Mouse (Mus musculus) adrenal gland, postnatal 10 days (tissue): ENCODE results near the gene Tecpr2. TPM values are rescaled to one million over a fixed set of nuclear protein-coding genes. Genes with fewer than 3 reads are reported as not detected.
A peak's percentile ranks its signal among the peaks of the same experiment; 100 is the strongest.

Source experiments
- DNase-seq: peaks from one replicate; pipeline ENCODE4 v3.0.0; 2021; ENCODE audit warnings: mixed read lengths
- total RNA-seq, 2 experiments: library from RNA; stranded (reverse); gene quantifications; 2 replicates each; pipeline ENCODE4 v1.2.3; 2021

Tecpr2 gene
- total RNA-seq, 2 experiments from 2014 or later, result 8.9 to 10.3 TPM

DNA sequence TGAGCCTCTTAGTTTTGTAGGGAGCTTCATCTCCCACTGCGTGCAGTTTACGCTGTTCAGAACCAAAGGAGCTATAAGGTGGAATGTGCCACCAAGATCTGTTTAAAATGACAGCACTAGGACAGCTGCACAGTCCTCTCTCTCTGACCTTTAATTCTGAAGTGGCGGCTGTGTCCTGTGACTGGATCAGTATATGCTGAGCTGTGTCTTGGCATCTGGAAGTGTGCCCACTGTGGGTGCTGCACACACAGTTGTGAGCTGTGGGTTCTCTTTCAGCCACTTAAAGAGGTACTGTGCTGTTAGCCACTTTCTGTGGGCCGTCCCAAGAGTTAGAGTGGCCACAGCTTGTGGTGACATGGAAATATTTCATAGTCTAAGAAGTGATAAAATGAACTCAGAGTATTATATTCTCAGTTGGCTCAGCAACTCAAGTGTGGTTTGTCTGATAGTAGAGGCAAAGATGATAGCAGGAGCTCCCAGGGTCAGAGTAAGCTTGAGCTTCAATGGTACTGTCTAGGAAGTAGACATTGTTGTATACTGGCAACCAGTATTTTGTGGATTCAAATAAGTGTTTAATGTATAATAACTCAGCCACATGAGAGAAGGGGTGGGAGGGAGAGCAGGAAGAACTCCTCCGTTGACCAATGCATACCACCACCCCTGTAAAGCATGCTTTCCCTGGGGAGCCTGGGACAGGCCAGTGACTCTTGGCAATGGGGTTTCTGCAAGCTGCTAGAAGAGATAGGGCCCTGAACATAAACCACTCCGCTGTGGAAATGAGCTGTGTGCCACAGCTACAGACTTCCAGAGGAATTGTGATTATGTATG is 59.2 kb downstream of the Tecpr2 start:
- no peak for DNase-seq

DNA sequence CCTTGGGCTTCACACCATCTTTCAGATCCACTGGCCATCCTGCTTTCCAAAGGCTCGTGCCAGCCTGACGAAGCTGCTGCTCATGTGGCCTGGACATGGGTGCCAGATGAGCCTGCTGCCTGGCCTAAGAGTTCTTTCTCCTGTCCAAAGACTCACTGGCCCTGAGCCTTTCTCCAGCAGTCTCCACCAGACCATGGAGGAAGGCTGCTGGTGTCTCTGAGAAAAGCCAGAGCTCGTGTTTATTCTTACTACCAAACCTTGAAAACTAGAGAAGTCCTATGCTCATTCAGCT is 59.8 kb downstream of the Tecpr2 start:
- no peak for DNase-seq

DNA sequence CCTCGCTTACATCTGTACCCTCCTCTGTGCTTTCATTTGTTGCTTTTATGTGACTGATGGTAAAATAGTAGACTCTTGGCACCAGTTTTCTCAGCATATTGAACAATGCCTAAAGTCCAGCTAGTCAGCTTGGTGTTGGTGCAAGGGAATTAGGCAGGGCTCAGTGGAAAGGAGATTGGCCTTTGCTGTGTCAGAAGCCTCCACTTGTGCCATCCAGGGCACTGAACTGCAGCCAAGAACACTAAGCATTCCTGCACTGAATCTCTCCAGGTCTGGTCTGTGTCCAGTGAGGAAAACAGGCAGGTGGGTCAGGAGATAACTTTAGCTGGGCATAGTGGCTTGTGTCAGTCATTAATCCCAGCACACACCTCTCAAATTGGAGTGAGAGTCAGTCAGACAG is 60.3 kb downstream of the Tecpr2 start:
- DNase-seq, result no peak

DNA sequence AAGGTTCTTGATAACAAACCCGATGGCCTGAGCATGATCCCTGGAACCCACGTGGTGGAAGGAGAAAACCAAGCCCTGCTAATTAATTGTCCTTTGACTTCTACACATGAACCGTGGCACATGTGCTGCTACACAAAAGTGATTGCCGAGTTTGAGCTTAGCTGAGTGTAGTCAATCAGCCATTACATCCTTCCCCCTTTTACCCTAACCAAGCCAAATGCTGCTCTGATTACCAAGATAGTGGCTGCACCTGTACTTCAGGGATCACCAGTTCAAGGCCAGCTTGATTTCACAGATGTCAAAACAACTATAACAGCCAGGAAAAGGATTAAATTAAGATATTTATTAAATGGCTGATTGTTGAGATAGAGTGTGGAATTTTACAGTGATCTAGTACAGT is 61.1 kb downstream of the Tecpr2 start:
- no peak for DNase-seq

DNA sequence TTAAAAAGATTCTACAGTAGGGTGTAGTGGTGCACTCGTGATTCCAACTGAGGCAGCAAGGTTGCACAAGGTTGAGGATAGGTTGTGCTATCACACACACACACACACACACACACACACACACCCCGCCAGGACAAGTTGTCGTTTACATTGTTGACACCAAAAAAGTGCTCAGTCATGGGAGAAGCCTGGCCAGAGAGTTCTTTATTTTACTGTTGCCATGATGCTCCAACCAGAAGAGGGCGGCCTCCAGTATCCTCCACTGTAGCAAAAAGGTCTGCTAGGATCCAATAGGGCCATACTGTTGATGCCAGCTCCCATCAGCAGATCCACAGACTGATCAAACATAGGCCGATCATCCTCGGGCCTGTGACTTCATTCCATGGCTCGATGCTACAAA is 62.2 kb downstream of the Tecpr2 start:
- no peak for DNase-seq

DNA sequence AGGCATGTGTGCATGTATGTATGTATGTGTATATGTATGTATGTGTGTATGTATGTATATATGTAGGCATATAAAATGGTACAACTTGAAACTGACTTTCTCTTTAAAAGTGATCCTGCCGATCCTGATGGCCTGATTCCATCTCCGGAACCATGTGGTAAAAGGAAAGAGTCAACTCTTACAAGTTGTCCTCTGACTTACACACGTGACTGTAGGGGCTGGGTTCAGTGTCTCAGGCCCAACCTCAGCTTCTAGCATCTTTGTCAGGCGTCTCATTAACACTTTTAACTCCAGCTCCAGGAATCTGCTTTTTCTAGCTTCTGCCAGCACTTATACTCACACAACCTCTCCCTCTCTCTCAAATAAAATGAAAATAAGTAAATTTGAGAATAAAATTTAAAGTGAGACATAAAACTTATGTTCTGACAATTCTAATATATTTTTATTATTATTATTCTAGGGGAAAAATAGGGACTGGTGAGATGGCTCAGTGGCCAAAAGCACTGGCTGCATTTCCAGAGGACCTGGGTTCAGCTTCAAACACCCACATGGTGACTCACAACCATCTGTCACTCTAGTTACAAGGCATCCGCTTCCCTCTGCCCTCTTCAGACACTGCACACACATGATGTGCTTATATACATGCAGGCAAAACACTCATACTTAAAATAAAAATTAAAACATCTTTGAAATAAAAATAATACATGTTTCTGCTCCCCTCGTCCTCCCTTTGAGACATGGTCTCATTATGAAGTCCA is 63.7 kb downstream of the Tecpr2 start:
- no peak for DNase-seq

DNA sequence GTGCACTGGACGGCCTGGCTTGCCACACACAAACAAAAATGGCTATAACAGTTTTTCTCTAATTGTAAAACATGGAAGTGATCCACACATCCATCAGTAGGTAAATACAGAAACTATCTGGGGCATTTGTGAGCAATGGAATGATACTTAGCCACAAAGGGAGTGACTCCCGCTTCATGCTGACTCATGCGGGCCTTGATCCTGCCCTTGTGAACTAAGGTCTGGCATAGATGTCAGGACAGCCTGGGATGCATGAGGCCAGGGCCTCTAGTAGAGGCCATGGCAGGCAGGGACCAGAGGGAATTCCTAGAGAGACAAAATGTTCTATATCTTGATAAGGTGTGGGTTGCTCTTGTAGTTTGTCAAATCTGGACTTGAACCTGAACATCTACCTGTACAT is 64.4 kb downstream of the Tecpr2 start:
- DNase-seq, result peak; percentile 66

DNA sequence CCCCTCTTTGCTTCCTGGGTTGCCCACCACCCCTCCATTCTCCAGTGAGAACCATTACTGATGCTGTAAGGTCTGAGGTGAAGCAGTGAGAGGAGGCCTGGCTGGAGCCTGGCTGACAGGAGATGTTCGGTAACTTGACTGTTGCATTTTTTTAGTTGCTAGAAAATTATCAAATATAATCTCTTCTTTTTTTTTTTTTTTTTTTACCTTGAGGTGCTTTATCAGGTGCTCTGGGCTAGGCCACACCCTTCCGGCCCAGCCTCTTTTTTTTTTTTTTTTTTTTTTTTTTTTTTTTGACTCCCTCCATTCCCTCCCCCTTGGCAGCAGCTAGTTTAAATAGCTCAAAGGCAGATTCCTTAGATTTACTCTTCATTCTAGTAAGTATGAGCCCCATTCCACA is 64.8 kb downstream of the Tecpr2 start:
- no peak for DNase-seq

DNA sequence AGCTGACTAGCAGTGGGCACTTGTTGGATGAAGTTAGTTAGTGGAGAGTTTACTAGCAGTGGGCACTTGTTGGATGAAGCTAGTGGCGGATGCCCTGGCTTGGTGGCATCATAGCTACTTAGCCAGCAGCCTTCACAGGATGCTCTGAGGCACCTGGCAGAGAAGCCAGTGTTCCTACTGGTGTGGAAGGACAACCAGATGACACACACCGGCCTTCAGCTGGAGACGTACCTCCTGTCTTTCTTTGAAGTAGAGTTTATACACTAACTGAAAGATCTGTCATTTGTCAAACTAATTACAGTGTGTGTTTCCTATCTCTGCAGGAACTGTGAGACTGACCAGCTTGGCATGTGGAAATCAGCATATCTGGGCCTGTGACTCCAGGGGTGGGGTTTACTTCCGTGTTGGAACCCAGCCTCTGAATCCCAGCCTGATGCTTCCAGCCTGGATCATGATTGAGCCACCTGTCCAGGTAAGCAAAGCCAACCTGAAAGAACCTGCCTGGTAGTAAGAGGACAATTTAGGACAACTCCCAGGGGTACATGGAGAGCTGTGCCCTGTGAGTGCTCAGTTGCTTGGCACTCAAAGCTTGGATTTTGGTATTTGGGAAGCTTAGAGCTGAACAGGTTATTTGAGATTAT is 65.4 kb downstream of the Tecpr2 start:
- DNase-seq, result no peak

DNA sequence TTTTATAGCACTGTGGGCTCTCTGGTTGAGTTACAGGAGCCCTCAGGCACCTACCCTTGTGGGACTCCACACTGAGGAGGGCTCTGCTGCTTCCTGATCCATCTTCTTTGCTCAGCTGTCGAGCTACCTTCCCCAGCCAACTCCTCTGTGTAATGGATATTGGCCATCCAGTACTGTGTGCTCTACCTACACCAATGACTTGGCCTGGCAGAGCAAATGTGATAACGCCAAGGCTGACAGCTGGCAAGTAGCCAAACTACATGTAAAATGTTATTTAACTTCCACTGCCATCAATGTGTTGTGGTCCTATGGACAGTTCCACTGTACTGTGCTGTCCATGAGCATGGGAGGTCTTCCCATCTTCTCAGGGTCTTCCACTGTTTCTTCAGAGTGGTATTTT is 72.9 kb downstream of the Tecpr2 start:
- DNase-seq, result no peak

DNA sequence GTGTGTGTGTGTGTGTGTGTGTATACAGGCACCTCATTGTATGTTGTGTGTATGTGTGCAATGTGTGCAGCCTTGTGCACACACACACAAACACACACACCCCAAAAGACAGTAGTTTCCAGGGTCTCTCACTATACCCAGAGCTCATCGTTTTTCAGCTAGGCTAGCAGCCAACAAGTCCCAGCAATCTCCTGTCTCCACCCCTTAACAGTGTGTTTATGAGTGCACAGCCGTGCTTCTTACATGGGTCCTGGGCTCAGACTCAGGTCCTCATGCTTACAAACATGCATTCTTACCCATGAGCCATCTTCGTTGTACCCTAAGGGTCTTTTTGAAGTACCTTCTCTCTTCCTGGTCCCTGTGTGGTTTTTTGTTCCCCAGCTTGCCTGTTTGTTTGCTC is 76.4 kb downstream of the Tecpr2 start:
- no peak for DNase-seq

DNA sequence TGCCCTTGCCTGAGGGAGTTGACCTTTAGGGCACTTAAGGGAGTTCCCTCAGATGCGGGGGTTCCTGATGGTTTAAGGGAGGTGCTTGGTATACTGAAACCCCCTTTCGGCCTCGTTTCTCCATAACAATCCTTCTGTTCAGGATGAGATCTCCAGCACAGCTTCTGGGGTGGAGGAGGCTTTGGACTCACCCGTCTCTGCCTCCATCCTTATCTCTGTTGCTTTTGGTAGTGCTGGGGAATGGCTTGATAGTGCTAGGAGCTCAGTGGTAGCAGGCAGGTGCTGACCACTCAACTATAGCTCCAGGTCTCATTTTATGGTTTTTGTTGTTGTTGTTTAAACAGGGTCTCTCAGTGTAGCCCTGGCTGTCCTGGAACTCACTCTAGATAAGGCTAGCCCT is 77.0 kb downstream of the Tecpr2 start:
- DNase-seq, result no peak

DNA sequence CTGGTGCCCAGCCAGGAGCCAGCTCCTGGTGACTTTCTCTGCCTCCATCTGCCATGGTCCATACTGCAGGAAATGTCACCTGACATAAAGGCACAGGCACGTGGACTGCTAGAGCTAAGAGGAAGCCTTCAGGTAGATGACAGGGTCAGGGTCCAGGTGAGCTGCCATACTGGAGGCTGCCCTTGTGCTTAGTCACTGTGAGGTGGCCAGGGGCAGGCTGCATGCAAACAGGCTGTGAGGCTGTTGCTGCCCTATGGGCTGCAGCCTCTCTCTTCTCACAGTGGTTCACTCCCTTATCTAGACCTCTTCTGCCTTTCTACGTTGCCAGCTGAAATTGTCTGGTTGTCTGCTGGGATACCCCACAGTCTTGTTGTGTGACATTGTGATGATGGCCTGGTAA is 78.1 kb downstream of the Tecpr2 start:
- no peak for DNase-seq

DNA sequence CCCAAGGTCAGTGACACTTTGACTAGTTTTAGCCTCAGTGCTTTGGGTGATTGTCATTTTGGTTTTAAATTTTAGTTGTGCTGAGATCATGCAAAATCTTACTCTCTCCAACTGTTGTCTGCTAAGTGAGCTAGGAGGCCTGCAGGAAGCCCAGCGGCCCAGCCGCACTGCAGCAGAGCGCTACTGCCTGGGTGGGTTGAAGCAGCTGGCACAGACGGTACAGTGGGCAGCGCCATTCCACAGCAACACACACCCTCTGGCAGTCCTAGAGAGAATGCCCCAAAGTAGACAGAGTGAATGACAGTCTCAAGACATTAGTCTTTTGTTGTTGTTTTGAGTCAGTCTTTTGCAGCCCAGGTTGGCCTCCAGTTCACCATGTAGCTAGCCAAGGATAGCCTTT is 81.3 kb downstream of the Tecpr2 start:
- DNase-seq, result no peak

DNA sequence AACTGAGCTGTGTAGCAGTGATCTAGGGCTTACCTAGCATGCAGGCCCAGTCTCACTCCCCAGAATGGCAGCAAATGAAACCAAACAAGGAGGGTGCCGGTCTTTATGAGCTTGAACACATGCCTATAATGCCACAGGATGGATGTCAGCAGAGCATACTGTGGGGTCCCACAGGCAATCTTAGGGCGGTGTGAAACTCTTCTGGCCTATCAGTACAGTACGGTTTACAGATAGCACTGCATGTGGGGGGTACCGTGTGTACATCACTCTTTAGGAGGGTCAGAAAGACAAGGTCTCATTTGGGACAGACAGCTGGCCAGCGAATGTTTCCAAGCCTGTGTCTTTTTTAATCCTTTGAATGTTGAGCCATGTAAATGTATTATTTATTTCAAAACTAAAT is 82.9 kb downstream of the Tecpr2 start:
- no peak for DNase-seq

DNA sequence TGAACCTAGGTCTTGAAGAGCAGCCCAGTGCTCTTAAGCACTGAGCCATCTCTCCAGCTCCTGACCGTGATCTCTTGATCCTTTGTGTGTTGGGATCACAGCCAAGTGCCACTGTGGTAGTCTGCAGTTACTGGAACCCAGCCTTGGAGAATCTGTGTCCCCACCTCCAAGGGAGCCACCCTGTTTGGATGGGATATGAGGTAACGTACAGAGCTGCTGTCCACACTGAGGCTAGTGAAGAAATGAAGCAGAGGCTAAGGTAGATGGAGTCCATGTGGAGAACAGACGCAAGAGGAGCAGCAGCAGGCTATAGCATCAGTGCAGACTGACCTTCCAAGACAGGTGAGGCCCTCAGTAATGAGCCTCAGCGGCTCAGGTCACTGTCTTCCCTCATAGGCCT is 84.8 kb downstream of the Tecpr2 start:
- no peak for DNase-seq

DNA sequence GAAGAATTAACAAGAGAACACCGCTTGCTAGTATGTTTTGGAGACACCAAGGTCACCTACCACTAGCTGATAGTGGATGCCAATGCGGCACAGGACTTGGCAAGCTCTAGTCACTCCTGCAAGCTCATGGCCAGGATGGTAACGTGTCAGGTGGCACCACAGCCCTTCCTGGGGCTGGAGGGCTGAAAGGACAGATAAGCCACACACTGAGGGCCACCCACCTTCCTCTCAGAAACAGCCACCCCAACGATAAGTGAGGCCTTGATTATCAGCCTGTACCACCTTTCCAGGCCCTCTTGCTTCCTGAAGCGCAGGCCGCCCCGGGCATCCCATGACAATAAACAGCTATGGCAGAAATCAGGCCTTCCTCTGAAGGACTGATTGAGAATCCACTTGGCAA is 85.2 kb downstream of the Tecpr2 start:
- DNase-seq, result no peak

DNA sequence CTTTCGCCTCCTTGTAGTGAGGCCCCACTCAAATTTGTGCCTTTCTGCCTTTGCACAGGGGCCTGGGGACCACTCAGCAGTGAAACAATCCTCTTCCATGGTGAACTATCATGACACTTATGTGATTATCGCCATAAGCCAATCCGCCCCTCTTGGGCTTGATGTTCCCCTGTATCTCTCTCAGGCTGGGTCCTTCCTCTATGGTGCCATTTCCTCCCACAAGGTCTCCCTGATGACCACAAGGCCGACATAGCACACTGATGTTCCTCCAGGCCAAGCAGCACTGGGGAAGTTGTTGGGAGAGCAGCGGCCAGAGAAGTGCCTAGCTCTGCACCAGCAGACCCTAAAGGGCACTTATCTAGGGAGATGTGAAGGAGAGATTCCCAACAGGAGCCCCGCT is 85.7 kb downstream of the Tecpr2 start:
- DNase-seq, result no peak

DNA sequence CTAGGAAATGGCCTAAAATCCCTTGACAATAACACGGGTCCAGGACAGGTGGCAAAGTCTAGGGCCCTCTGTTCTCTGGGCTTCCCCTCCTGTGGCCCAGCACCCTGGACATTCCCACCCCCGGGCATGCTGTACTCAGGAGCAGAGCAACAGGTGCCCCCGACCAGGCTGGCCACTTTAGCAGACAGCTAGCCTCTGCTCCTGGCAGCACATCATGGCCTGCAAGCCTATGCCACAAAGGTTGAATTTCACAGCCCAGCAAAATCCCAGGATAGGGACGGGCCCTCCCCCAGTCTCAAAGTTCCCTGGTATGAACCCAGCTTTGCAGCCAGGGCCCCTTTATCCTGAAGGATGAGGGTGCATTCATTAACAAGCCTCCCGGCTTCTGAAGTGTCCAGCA is 86.3 kb downstream of the Tecpr2 start:
- no peak for DNase-seq

DNA sequence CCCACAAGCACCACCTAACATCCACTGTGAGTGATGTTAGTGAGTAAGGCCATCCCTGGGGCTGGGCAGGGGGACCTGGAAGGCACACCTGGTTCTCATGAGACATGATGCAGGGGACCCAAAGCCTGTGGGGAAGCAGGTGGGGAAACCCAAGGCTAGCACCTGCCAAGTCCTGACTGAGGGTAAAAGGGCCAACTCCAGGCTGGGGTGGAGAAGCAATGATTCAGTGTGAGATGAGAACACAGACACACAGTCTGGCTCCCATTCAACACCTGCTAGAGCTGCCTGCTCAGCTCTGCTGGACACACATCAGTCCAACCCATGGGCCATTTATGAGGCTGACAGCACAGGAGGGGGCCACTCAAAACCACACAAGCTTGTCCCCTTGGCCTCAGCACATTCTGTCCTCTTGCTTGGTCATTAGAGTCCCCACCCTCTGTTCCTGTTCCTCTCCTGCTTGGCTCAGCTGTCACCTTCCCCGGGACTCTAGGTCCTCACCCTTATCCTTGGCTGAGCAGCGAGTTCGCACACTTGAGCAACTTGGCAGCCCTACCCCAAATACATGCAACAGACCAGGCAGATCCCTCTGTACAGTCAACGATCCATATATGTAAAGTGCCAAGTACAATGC is 86.9 kb downstream of the Tecpr2 start:
- no peak for DNase-seq

DNA sequence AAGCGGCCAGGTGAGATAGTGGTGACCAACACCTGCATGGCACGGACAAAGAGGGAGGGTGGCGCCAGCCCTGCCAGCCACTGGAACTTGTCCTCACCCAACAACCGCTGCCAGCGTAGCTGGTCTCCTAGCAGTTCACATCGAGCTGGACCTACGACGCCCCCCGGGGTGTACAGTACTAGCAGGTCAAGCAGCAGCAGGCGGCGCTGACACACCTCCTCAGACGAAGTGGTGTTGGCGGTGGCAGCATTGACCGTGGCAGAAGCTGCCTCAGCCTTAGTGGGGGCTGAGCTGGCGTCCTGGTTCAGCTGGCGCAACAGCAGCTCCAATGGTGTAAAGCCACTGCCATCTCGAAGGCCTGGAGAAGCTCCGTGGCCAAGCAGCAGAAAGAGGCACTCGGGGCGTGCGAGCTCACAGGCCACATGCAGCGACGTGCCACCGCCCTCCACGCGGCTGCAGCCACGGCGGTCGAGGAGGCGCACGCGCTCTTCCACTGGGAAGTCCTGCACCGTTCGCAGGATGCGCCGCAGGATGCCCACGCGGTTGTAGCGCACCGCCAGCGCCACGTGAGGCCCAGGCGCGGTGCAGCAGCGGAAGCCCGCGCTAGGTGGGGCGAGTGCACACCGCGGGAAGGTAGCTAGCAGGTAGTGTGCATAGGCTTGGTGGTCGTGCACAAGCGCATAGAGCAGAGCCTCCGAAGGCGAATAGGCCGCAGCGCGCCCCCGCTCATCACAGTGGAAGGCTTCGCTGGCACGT is 87.7 kb downstream of the Tecpr2 start:
- no peak for DNase-seq

DNA sequence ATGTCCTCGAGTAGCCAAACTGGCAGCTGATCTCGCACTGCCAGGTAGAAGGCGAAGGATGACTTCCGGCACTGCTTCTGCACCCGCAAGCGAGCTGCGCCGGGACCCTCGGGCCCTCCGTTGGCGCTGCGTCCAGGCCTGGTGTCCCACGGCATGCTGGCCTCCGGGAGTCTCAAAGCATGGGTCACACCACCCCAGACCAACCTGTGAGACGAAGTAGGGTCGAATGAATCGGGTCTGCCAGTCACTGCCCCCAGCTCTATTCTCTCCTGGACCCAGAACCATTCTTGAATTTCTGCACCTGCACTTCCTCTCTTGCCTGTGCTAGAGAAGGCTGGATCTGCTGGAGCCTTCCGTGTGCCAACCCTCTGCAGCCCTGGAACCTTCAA is 88.3 kb downstream of the Tecpr2 start:
- DNase-seq, result no peak
